Mouse (Mus musculus) embryonic facial prominence, embryonic 11.5 days (tissue): ENCODE data around the gene Fam163a. TPM values are rescaled to one million over a fixed set of nuclear protein-coding genes. Genes with fewer than 3 reads are reported as not detected.

Source experiments
- ATAC-seq: fragments of 200-750 bp; cut with Nextera tagmentation; replicated peaks from 2 replicates; pipeline ENCODE4 v1.8.0; 2017; ENCODE audit warnings: low read depth; ENCODE audit not compliant: insufficient number of reproducible peaks, low FRiP score, low TSS enrichment
- DNase-seq: peaks from one replicate; pipeline ENCODE4 v3.0.0-alpha.2; 2015; ENCODE audit warnings: low spot score
- H3K27ac ChIP-seq: fragments of 300-500 bp; sonication (generic); replicated peaks from 2 replicates; pipeline ENCODE4 v1.5.1; 2014; ENCODE audit warnings: mild to moderate bottlenecking, low read depth, low read length, control low read depth
- H3K27me3 ChIP-seq: fragments of 300-500 bp; sonication (generic); 2 replicates; pipeline ENCODE4 v1.6.1; 2014; ENCODE audit warnings: mild to moderate bottlenecking, low read length, moderate library complexity, mixed read lengths; ENCODE audit not compliant: control insufficient read depth, insufficient read depth
- H3K36me3 ChIP-seq: fragments of 300-500 bp; sonication (generic); replicated peaks from 2 replicates; pipeline ENCODE4 v1.6.1; 2014; ENCODE audit warnings: low read depth, mild to moderate bottlenecking, low read length, moderate library complexity, mixed read lengths; ENCODE audit not compliant: control insufficient read depth, insufficient read depth
- H3K4me1 ChIP-seq: fragments of 300-500 bp; sonication (generic); 2 replicates; pipeline ENCODE4 v1.6.1; 2014; ENCODE audit warnings: low read length, mixed read lengths; ENCODE audit not compliant: control insufficient read depth, insufficient read depth
- H3K4me2 ChIP-seq: fragments of 300-500 bp; sonication (generic); 2 replicates; pipeline ENCODE4 v1.6.1; 2014; ENCODE audit warnings: low read depth, mild to moderate bottlenecking, control low read depth, low read length, moderate library complexity
- H3K4me3 ChIP-seq: fragments of 300-500 bp; sonication (generic); 2 replicates; pipeline ENCODE4 v1.5.1; 2014; ENCODE audit warnings: low read depth, low read length, control low read depth
- H3K9ac ChIP-seq: fragments of 300-500 bp; sonication (generic); replicated peaks from 2 replicates; pipeline ENCODE4 v1.6.1; 2014; ENCODE audit warnings: mild to moderate bottlenecking, control low read depth, low read length
- H3K9me3 ChIP-seq: fragments of 300-500 bp; sonication (generic); replicated peaks from 2 replicates; pipeline ENCODE4 v1.6.1; 2016; ENCODE audit warnings: mild to moderate bottlenecking, low read length, inconsistent platforms, mixed read lengths; ENCODE audit not compliant: control insufficient read depth
- WGBS: fragments of 180-500 bp; shearing (Covaris S2); extraction: QIAGEN DNeasy Blood & Tissue Kit; methylation state at CpG from one replicate; pipeline ENCODE4 v1.1.7; 2014; 5-methylcytosine and 5-hydroxymethylcytosine counted together
- polyA plus RNA-seq: library from polyadenylated mRNA; unstranded; fragments of >200 nt; fragmentation: Nextera tagmentation; extraction: Ambion mirVana; gene quantifications from 2 replicates; pipeline ENCODE4 v1.2.1, GENCODE M21; 2014

Fam163a gene
- polyA plus RNA-seq, 1 experiment from 2014 or later, result 1.2 TPM

GRCm38 (mm10) chr1:156035269-156035929 lies 169.4 kb downstream of the Fam163a start, which contains the start of gene Tor1aip2:
TSS of gene Tor1aip2 (plus strand) at chr1:156035403.
- WGBS, result under 1% methylated on average over 58 of the region's 59 CpGs
- Histone ChIP-seq H3K9ac (peak within 1 kb of the TSS; percentile 89), H3K4me1 (peaks cover 4% of the 10 kb centered on the region; the same call in 1 of the 2 replicates), H3K27me3 (no peaks in the 10 kb centered on the region), H3K4me3 (peak within 1 kb of the TSS; percentile 57), H3K36me3 (peaks cover 6% of the 10 kb centered on the region), H3K27ac (peak within 1 kb of the TSS; percentile 99), H3K4me2 (peak within 1 kb of the TSS; percentile 58), H3K9me3 (no peaks in the 10 kb centered on the region)
- peak; percentile 89 for DNase-seq
- ATAC-seq, result peak; percentile 83

GRCm38 (mm10) chr1:156034661-156035060 lies 170.2 kb downstream of the Fam163a start:
- H3K36me3 ChIP-seq, result peaks cover 6% of the 10 kb centered on the region
- ATAC-seq (no peak), DNase-seq (no peak)
- WGBS, result 20% methylated on average over 1 of the region's 1 CpGs
- H3K9me3 ChIP-seq, result no peaks in the 10 kb centered on the region
- H3K27me3 ChIP-seq, result no peaks in the 10 kb centered on the region
- H3K4me3 ChIP-seq, result peak overlapping the region; percentile 57
- H3K4me1 ChIP-seq, result peaks cover 4% of the 10 kb centered on the region; the same call in 1 of the 2 replicates
- peak overlapping the region; percentile 46 for H3K4me2 ChIP-seq
- H3K27ac ChIP-seq, result no peak overlapping the region
- peak overlapping the region; percentile 89 for H3K9ac ChIP-seq

GRCm38 (mm10) chr1:156033921-156034320 lies 170.9 kb downstream of the Fam163a start:
- peaks cover 8% of the 10 kb centered on the region for H3K36me3 ChIP-seq
- peaks cover 4% of the 10 kb centered on the region; the same call in 1 of the 2 replicates for H3K4me1 ChIP-seq
- H3K4me2 ChIP-seq, result no peak overlapping the region
- no peaks in the 10 kb centered on the region for H3K27me3 ChIP-seq
- H3K27ac ChIP-seq, result no peak overlapping the region
- H3K9me3 ChIP-seq, result no peaks in the 10 kb centered on the region
- no peak for DNase-seq
- H3K9ac ChIP-seq, result no peak overlapping the region
- WGBS, result 95% methylated on average over 7 of the region's 7 CpGs
- H3K4me3 ChIP-seq, result no peak overlapping the region
- ATAC-seq, result no peak

- ATAC-seq (no peak), DNase-seq (no peak)
- Histone ChIP-seq H3K4me2 (no peak overlapping the region), H3K4me3 (no peak overlapping the region), H3K36me3 (peaks cover 6% of the 10 kb centered on the region), H3K27me3 (no peaks in the 10 kb centered on the region), H3K4me1 (no peaks in the 10 kb centered on the region), H3K9ac (no peak overlapping the region), H3K9me3 (no peaks in the 10 kb centered on the region), H3K27ac (no peak overlapping the region)
- WGBS, result 89% methylated on average over 4 of the region's 4 CpGs
Observed at GRCm38 (mm10) chr1:156028340-156028975, 176.4 kb downstream of the Fam163a start.

- 90% methylated on average over 3 of the region's 3 CpGs for WGBS
- Histone ChIP-seq H3K4me3 (no peak overlapping the region), H3K9ac (no peak overlapping the region), H3K4me2 (no peak overlapping the region), H3K4me1 (no peaks in the 10 kb centered on the region), H3K36me3 (peaks cover 4% of the 10 kb centered on the region), H3K27me3 (no peaks in the 10 kb centered on the region), H3K27ac (no peak overlapping the region), H3K9me3 (no peaks in the 10 kb centered on the region)
- DNase-seq, result no peak
- no peak for ATAC-seq
Observed at GRCm38 (mm10) chr1:156027849-156028248, 177.0 kb downstream of the Fam163a start.

Other genes with a start within 250 kb of the Fam163a start
- gene Cep350, start 231.8 kb downstream of the Fam163a start, polyA plus RNA-seq, result 6.6 and 8.2 TPM in 2 replicates
- 147 and 154 TPM in 2 replicates for gene Tor1aip2, start 169.6 kb downstream of the Fam163a start, polyA plus RNA-seq
- gene Tor1aip1, start 168.5 kb downstream of the Fam163a start, polyA plus RNA-seq, result 43.3 and 46.5 TPM in 2 replicates
- 0.25 and 0.54 TPM in 2 replicates for gene Tdrd5, start 98.6 kb upstream of the Fam163a start, polyA plus RNA-seq
- gene Nphs2, start 105.7 kb upstream of the Fam163a start, polyA plus RNA-seq, result not detected in 2 replicates
- 1,047 and 1,116 TPM in 2 replicates for gene Gm2000, start 161.0 kb upstream of the Fam163a start, polyA plus RNA-seq
- 0.21 TPM in 1 of 2 replicates, not detected in the other for gene Axdnd1, start 216.1 kb upstream of the Fam163a start, polyA plus RNA-seq